Comparison of ENCODE assay signal across 30 mouse cellular contexts in the genomic region with DNA sequence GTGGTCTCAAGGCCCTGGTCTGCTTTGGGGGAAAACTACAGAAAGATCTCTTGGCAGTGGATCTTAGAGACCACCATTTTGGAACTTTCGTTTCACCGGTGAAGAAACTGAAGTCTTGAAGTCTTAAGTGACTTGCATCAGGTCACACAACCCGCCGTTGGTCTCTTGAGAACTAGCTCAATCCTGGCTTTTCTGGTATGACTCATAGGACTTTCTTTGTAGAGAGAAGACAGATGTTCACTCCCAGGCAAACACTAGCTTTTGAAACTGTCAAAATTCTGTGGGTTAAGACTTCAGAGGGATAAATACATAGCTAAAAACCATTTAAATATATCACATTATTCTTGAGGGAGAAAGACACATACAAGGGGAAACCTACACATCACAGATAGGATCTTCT.
A peak's percentile ranks its signal among the peaks of the same experiment; 100 is the strongest.
DNase-seq lines count a peak whose midpoint lies in the region; ATAC-seq and TF ChIP-seq lines count a peak whose summit lies in the region.
"Had no signal": no experiment of that assay in that cellular context is flagged by ENCODE, and none has a peak within 500 bp of the region (broad histone marks: within the 10 kb centered on the region; RNA-seq: fewer than 3 reads in every experiment).

No protein-coding gene starts in this region.

- peak overlapping the region; percentile 41 for H3K4me2 ChIP-seq in myocyte (ENCODE audit: low read depth)
- H3K4me2 ChIP-seq: heart, embryonic 15.5 days; hindbrain, embryonic 13.5 days; limb, embryonic 13.5 days; liver, embryonic 11.5 days; lung, embryonic 15.5 days; midbrain, embryonic 11.5 days; neural tube, embryonic 13.5 days had no signal

- WGBS in midbrain, embryonic 10.5 days, result 92% methylated on average over 4 of the region's 4 CpGs

- no peaks in the 10 kb centered on the region for H3K79me2 ChIP-seq in myocyte (ENCODE audit: control insufficient read depth, insufficient read depth)

- DNase-seq in heart, adult 11 months, result peak; percentile 68
- no peak for DNase-seq in heart, adult 18-20 months
- DNase-seq in NIH3T3 (ENCODE audit: low read depth), result peak; percentile 36
- no peak for DNase-seq in ovary, postnatal 36 days (ENCODE audit: low spot score)
- no peak for DNase-seq in midbrain, embryonic 10.5 days (ENCODE audit: low spot score)
- DNase-seq: adrenal gland, postnatal 36 days; B cell, adult 2 months; cerebellum, adult 2 months; cerebellum, postnatal 14 days; gastrocnemius, postnatal 10 days; kidney, adult 11 months; kidney, postnatal 14 days; layer of hippocampus, adult 9-11 months; right cerebral cortex, adult 18-20 months; spleen, adult 18-20 months had no signal

- no peak overlapping the region for H3K4me3 ChIP-seq in myocyte
- no peak overlapping the region for H3K4me3 ChIP-seq in midbrain, embryonic 10.5 days
- H3K4me3 ChIP-seq: erythroblast, embryonic 14.5 days; heart, embryonic 10.5 days; heart, embryonic 15.5 days; hindbrain, embryonic 13.5 days; limb, embryonic 13.5 days; lung, embryonic 15.5 days; neural tube, embryonic 13.5 days had no signal

- no peaks in the 10 kb centered on the region for H3K4me1 ChIP-seq in midbrain, embryonic 10.5 days
- H3K4me1 ChIP-seq: hindbrain, embryonic 13.5 days; lung, embryonic 15.5 days; neural tube, embryonic 13.5 days had no signal

- H3K27ac ChIP-seq in midbrain, embryonic 10.5 days (replicated peaks), result no peak overlapping the region
- H3K27ac ChIP-seq: heart, embryonic 10.5 days; heart, embryonic 15.5 days; hindbrain, embryonic 13.5 days; limb, embryonic 13.5 days; lung, embryonic 15.5 days; neural tube, embryonic 13.5 days had no signal

- H3K9me3 ChIP-seq in midbrain, embryonic 10.5 days (replicated peaks), result no peaks in the 10 kb centered on the region
- H3K9me3 ChIP-seq: G1E; heart, embryonic 10.5 days; heart, embryonic 15.5 days; hindbrain, embryonic 13.5 days; limb, embryonic 13.5 days; lung, embryonic 15.5 days; neural tube, embryonic 13.5 days had no signal

- no peaks in the 10 kb centered on the region for H3K36me3 ChIP-seq in myocyte (ENCODE audit: control insufficient read depth, insufficient read depth)
- H3K36me3 ChIP-seq in midbrain, embryonic 10.5 days, result no peaks in the 10 kb centered on the region
- H3K36me3 ChIP-seq: heart, embryonic 10.5 days; heart, embryonic 15.5 days; hindbrain, embryonic 13.5 days; limb, embryonic 13.5 days; lung, embryonic 15.5 days; neural tube, embryonic 13.5 days had no signal

- no peaks in the 10 kb centered on the region for H3K27me3 ChIP-seq in myocyte (ENCODE audit: control insufficient read depth, insufficient read depth, insufficient read length)
- H3K27me3 ChIP-seq in midbrain, embryonic 10.5 days (ENCODE audit: low read depth, poor library complexity, severe bottlenecking), result no peaks in the 10 kb centered on the region
- H3K27me3 ChIP-seq: heart, embryonic 15.5 days; hindbrain, embryonic 13.5 days; limb, embryonic 13.5 days; lung, embryonic 15.5 days; neural tube, embryonic 13.5 days had no signal

- no peak for TF ChIP-seq POLR2A in myocyte (IDR thresholded peaks at IDR 0.05; ENCODE audit: insufficient read length, low read depth)

- H3ac ChIP-seq in myocyte (ENCODE audit: control insufficient read depth, insufficient read length), result no peak overlapping the region

- ATAC-seq in activated CD4-positive, CD25-positive, alpha-beta regulatory T cell, adult 4 months, result no peak
- ATAC-seq: forebrain, embryonic 16.5 days; inflammation-experienced regulatory T-cells, adult 6 months; midbrain, embryonic 16.5 days had no signal

TF ChIP-seq in myocyte, 11 proteins besides CTCF, POLR2A, EP300 and RAD21:
- no peak for TF ChIP-seq TCF3 (IDR thresholded peaks at IDR 0.05; ENCODE audit: insufficient read length, low read depth)
- no peak for TF ChIP-seq SRF (IDR thresholded peaks at IDR 0.05; ENCODE audit: control insufficient read depth, insufficient read length, low read depth)
- no peak for TF ChIP-seq MYOD1 (IDR thresholded peaks at IDR 0.05; ENCODE audit: control insufficient read depth in 1 of 3, insufficient read length in 2 of 3, low read depth in 2 of 3)
- no peak for TF ChIP-seq MYOG (IDR thresholded peaks at IDR 0.05; ENCODE audit: control insufficient read depth in 1 of 3, insufficient read depth in 1 of 3, insufficient read length in 2 of 3, low read depth in 2 of 3)
- no peak for TF ChIP-seq POLR2AphosphoS2 (IDR thresholded peaks at IDR 0.05; ENCODE audit: insufficient read length, low read depth)
- TF ChIP-seq USF1 (IDR thresholded peaks at IDR 0.05; ENCODE audit: low read depth), result no peak
- no peak for TF ChIP-seq MAX (IDR thresholded peaks at IDR 0.05; ENCODE audit: low read depth)
- TF ChIP-seq CEBPB (IDR thresholded peaks at IDR 0.05; ENCODE audit: insufficient read depth, poor library complexity, severe bottlenecking), result no peak

Comparison
In these comparisons a context has a peak if more than half of its experiments do, and no peak if none do; other contexts are left out.
1. DNase-seq: peak in heart, adult 11 months (single experiment) and NIH3T3 (single experiment); none in heart, adult 18-20 months (0 of 2), ovary, postnatal 36 days (single experiment) and midbrain, embryonic 10.5 days (single experiment).